Mouse (Mus musculus) cerebellum, postnatal 36 days (tissue): Measurements from ENCODE around the gene AU040320.

Experiments
- DNase-seq, 2 experiments: peaks; one replicate each; pipeline ENCODE4 v3.0.0; 2021 to 2022; ENCODE audit warnings: mixed read lengths in 2 of 2

The AU040320 gene

GRCm38 (mm10) chr4:126753268-126754230, at the start of gene AU040320, which contains the start of gene Ncdn:
Gene AU040320, plus strand, starts transcription at chr4:126753544.
Gene Ncdn, minus strand, starts transcription at chr4:126753438.
- DNase-seq: peak; percentile 98 to 99

GRCm38 (mm10) chr4:126706630-126707438, 46.5 kb upstream of the AU040320 start:
- DNase-seq: no peak

DNA sequence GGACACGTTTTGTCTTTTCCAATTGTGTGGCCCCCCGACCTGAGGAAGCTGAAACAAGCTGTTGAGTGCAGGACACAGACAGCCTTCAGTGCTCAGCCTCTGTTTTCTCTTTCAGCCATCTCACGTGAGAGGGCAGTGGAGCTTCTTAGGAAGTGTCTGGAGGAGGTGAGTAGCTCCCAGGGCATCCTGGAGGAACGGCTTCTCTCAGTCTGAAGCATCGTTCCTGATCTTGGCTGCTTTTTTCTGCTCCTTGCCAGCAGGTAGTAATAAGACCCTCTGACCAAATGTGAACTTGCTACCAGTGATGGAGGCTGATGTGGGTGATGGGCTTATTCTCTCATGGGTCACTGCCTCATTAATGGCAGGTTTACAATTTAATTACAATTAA, 45.9 kb upstream of the AU040320 start:
- no peak for DNase-seq

DNA sequence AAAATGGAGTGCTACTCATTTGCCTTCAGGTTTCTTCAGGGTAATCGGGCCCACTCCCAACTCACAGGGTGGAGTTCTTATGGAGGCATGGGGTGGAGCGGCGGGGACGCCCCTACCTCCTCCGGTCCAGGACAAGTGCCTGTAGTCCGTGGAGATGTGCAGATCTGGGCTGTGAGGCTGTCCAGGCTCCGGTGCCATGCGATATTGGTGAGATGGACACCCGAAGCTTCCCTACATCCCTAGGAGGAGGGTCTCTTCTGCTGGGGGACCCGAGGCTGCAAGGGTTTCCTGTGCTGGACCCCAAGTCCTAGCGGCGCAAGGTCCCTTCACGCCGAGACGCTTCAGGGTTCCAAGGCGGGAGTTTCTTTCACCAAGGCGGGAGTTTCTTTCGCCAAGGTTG, 21.2 kb upstream of the AU040320 start:
- DNase-seq: no peak

DNA sequence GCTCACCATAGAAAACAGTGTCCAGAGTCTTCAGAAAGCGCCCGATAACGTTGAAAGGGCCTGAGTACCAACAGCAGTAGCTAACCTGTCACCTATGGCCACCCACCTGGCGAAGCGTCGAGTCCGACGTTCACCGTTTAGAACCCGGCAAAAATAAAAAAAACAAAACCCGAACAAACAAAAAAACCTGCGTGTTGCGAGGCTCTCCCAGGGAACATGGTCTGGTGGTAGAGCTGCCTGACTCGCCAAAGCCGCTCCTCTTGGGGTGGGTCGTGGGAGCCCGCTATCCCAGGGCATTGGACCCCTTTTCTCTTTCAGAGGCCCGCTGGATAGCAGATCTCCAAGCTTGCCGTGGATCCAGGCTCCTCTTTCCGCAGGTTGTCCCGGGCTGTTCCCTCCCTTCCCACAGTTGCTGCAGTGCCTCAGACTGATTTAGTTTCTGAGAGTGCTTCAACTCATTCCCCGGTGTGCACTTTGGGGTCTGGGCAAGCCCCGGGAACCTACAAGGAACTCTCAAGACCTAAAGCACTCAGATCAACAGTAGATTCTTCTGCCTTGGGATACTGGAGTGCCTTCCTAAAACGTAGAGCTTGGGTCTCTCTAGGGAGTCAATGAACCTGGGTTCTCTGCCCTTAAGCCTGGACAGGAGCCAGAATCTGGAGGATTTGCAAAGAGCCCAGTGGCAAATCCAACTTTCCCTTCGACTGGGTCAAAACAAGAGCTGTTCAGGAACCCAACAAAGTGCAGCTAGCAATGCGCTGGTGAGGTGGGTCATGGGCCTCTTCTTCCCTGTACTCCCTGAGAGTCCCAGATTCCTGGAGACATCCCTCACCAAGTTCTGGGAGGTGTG, 20.6 kb upstream of the AU040320 start:
- DNase-seq: no peak

DNA sequence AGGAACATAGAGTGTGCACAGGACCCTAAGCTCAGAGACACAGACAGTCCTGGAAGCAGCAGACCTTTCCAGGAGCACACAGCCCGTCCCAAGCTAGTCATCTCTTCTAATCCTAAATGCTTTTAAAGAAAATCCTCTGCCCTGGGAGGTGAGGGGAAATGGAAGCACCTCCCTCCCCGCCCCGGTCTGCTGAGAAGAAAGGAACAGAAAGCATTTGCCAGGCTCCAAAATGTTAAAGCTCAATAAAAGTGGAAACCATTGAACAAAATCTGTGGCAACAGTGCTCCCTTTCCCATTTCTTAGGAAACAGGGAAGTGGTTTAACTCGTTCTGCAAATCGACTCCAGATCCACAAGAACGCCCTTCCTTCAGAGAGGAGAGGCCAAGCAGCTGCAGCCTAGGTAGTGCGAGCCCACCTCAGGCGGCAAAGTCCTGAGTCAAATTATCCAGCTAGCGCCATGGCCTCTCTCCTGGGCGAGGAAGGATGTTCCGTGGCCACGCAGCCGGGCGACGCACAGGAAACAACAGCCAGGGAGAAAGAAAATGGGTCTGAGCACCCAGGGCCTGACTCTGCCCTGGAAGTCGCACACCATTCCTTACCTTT, 19.2 kb upstream of the AU040320 start:
- DNase-seq: no peak

DNA sequence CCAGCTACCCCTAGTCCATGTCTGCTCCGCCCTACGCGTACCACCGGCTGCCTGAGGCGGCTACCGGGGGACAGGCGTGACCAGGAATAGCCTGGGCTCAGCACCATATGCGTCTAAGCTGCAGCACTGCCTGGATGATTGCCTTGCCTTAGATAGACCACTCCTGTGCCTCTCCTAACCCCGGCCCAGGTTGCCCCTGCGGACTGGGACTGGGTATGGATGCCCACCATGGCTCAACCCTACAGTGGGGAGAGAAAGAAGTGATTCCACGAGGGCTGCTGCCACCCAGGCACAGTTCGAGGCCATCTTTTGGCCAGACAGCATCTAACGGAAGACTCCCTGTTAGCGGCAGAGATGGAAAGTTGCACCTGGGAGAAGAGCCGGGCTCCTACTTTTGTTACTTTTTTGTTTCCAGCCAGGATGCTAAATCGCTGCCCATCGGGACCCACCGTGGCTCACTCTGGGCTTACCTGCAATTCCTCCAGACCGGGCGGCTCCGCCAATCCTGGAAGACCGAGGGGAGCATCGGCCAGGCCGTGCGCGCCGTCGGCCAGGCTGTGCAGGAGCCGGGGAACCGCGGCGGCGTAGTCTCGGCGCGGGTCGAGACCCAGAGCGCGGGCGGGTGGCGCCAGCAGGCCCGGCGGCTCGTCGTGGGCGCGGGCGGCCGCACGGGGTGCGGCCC, 18.5 kb upstream of the AU040320 start:
- DNase-seq: no peak

GRCm38 (mm10) chr4:126735382-126736000, 17.9 kb upstream of the AU040320 start:
- no peak for DNase-seq

DNA sequence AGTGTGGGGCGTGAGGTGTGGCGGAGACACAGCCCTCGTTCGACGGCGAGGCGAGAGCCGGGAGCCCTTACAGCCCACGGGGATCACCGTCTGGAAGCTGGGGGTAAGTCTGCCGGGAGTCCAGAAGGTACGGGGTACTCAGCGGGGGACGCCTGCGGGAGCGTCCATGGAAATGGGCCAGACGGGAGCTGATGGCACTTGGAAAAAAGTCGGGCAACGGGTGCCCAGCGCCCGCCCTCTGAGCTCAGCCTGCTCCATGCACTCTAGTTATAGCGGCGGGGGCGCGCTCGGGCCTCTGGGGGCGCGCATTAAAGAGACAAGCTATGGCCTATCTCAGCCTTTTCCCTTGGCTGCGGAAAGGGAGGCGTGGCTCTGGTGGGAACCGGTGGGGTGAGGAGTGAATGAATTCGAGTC, 17.3 kb upstream of the AU040320 start, which contains the start of gene Tfap2e:
Tfap2e (minus strand) TSS at position 240 of the 414 bp plus-strand sequence.
- DNase-seq: no peak

DNA sequence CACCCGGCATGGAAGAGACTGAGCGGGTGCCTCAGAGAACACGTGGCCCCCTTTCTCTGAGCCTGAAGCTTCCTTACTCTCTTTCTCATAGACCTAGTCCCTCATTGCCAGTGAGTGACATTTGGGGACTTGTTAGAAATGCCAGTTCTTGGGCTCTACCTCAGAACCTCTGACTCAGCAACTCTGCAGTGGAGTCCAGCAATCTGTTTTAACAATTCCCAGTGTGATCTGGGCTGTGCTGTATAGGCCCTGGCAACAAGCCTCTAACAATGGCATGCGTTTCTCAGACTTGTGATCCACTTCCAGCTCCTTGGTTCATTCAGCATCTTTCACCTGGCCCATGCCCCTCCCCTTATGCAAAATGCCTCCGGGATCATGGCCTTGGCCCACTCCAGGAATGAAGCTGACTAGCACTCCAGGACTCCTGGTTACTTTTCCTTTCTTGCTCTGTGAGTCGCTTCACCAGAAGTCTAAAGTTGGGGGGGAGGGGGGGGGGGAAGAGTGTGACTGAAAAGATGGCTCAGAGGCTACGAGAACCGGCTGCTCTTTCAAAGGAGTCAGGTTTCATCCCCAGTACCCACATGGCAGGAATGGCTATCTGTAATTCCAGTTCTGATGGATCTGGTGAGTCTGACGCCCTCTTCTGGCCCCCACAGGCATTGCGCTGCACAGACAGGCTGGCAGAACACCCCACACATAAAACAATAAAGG, 13.2 kb upstream of the AU040320 start:
- no peak for DNase-seq

DNA sequence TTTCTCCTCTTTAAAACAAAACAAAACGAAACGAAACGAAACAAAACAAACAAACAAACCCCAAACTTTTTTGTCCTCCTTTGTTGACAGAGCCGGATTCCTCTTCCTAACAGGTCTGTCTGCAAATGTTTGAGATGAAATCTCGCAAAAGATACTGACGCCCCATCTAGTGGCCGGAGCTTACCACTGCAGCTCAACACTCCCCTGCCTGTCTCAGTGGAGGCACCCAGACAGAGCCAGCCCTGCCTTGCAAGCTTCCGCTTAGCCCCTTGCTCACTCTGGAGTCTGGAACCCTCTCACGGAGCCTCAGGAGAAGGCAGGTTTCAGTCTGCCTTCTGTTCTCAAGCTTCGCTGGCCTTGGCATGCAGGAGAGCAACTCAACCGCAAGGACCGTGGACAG, 11.9 kb upstream of the AU040320 start:
- peak; percentile 81 to 83 for DNase-seq

- DNase-seq: no peak
These were observed 10.4 kb upstream of the AU040320 start for GRCm38 (mm10) chr4:126742976-126743375.

DNA sequence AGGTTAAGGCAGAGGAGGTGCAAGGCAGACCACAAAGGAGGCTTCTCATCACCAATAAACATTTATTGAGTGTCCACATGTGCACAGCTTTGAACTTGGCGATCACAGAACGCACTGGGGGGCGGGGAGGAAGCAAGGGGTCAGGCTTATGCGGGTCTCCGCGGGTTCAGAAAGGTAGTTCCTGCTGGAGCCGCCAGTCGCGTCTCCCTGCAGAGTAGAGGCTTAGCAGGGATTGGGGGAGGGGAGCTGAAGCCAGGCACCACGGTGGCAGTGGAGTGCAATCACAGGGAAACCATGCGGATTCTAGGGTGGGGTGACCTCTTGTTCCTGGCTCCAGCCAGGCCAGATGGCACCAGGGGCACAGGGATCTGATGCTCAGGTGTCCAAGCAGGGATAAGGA, 9.6 kb upstream of the AU040320 start:
- DNase-seq: no peak

- DNase-seq: peak; percentile 39 to 57
These were observed 8.5 kb upstream of the AU040320 start for GRCm38 (mm10) chr4:126744831-126745230.

- DNase-seq: peak; percentile 55 to 63
These were observed 7.7 kb upstream of the AU040320 start for GRCm38 (mm10) chr4:126745506-126746193.

- DNase-seq: no peak
These were observed 7.0 kb upstream of the AU040320 start for GRCm38 (mm10) chr4:126746194-126746840.

GRCm38 (mm10) chr4:126748381-126748780, 5.0 kb upstream of the AU040320 start:
- peak; percentile 35 to 40 for DNase-seq

DNA sequence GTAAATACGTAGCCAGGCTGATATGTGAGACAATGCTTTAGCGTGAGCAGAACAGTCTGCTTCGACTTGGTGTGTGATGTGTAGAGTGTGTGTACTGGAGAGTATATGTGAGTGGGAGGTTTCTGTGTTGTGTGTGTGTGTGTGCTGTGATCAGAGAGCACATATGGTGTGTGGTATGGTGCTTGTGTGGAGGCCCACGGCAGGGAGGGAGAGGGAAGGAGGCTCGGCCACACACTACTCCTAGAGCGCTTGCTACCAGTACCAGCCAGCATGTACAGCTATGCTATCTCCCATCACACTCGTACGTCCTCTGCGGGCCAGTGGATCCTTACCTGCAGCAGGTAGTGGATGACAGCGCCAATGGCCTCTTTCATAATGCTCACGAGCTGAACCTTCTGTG, 3.8 kb upstream of the AU040320 start:
- DNase-seq: peak in 1 of 2 experiments; percentile 21
